Mouse (Mus musculus): ENCODE data around the gene Cnbd2. TPM values are rescaled to one million over a fixed set of nuclear protein-coding genes. Genes with fewer than 3 reads are reported as not detected.

The Cnbd2 gene
- polyA plus RNA-seq, 1 experiment from 2014 or later: 6.4 TPM

GRCm38 (mm10) chr2:156351243-156351642 is 39.1 kb downstream of the Cnbd2 start:
- Histone ChIP-seq H3K4me2 (replicated peaks; ENCODE audit: low read depth, low read length) (no peak overlapping the region), H3K4me1 (ENCODE audit: control insufficient read depth, insufficient read depth, low read length) (no peaks in the 10 kb centered on the region), H3K9ac (ENCODE audit: low read depth, low read length) (no peak overlapping the region), H3K36me3 (ENCODE audit: control insufficient read depth, insufficient read depth, low read length) (no peaks in the 10 kb centered on the region), H3K4me3 (ENCODE audit: low read length) (no peak overlapping the region), H3K27ac (ENCODE audit: low read depth, low read length) (no peak overlapping the region), H3K9me3 (ENCODE audit: control insufficient read depth, low read length) (no peaks in the 10 kb centered on the region), H3K27me3 (ENCODE audit: control insufficient read depth, insufficient read depth, low read length) (no peaks in the 10 kb centered on the region)
- ATAC-seq (ENCODE audit: low FRiP score, low TSS enrichment): no peak
- whole genome bisulfite sequencing: 81% methylated on average over 7 of the region's 7 CpGs

GRCm38 (mm10) chr2:156352413-156353165 is 40.5 kb downstream of the Cnbd2 start:
- ATAC-seq (ENCODE audit: low FRiP score, low TSS enrichment): no peak
- Histone ChIP-seq H3K27ac (ENCODE audit: low read depth, low read length) (no peak overlapping the region), H3K4me1 (ENCODE audit: control insufficient read depth, insufficient read depth, low read length) (no peaks in the 10 kb centered on the region), H3K9ac (ENCODE audit: low read depth, low read length) (no peak overlapping the region), H3K4me3 (ENCODE audit: low read length) (no peak overlapping the region), H3K9me3 (ENCODE audit: control insufficient read depth, low read length) (no peaks in the 10 kb centered on the region), H3K36me3 (ENCODE audit: control insufficient read depth, insufficient read depth, low read length) (no peaks in the 10 kb centered on the region), H3K27me3 (ENCODE audit: control insufficient read depth, insufficient read depth, low read length) (no peaks in the 10 kb centered on the region), H3K4me2 (replicated peaks; ENCODE audit: low read depth, low read length) (no peak overlapping the region)
- WGBS: 76% methylated on average over 8 of the region's 8 CpGs

GRCm38 (mm10) chr2:156353265-156353692 is 41.2 kb downstream of the Cnbd2 start:
- no peaks in the 10 kb centered on the region for H3K36me3 ChIP-seq (ENCODE audit: control insufficient read depth, insufficient read depth, low read length)
- H3K9me3 ChIP-seq (ENCODE audit: control insufficient read depth, low read length): no peaks in the 10 kb centered on the region
- 39% methylated on average over 7 of the region's 7 CpGs for WGBS
- H3K4me1 ChIP-seq (ENCODE audit: control insufficient read depth, insufficient read depth, low read length): no peaks in the 10 kb centered on the region
- no peak overlapping the region for H3K9ac ChIP-seq (ENCODE audit: low read depth, low read length)
- no peak overlapping the region for H3K4me2 ChIP-seq (replicated peaks; ENCODE audit: low read depth, low read length)
- H3K27me3 ChIP-seq (ENCODE audit: control insufficient read depth, insufficient read depth, low read length): no peaks in the 10 kb centered on the region
- no peak overlapping the region for H3K27ac ChIP-seq (ENCODE audit: low read depth, low read length)
- H3K4me3 ChIP-seq (ENCODE audit: low read length): no peak overlapping the region
- no peak for ATAC-seq (ENCODE audit: low FRiP score, low TSS enrichment)

GRCm38 (mm10) chr2:156356031-156356430 is 43.9 kb downstream of the Cnbd2 start:
- Histone ChIP-seq H3K9me3 (ENCODE audit: control insufficient read depth, low read length) (no peaks in the 10 kb centered on the region), H3K27me3 (ENCODE audit: control insufficient read depth, insufficient read depth, low read length) (no peaks in the 10 kb centered on the region), H3K4me1 (ENCODE audit: control insufficient read depth, insufficient read depth, low read length) (no peaks in the 10 kb centered on the region), H3K27ac (ENCODE audit: low read depth, low read length) (no peak overlapping the region), H3K36me3 (ENCODE audit: control insufficient read depth, insufficient read depth, low read length) (no peaks in the 10 kb centered on the region), H3K9ac (ENCODE audit: low read depth, low read length) (no peak overlapping the region), H3K4me3 (ENCODE audit: low read length) (no peak overlapping the region), H3K4me2 (replicated peaks; ENCODE audit: low read depth, low read length) (no peak overlapping the region)
- ATAC-seq (ENCODE audit: low FRiP score, low TSS enrichment): no peak
- WGBS: 57% methylated on average over 7 of the region's 7 CpGs

- no peak overlapping the region for H3K27ac ChIP-seq (ENCODE audit: low read depth, low read length)
- H3K9me3 ChIP-seq (ENCODE audit: control insufficient read depth, low read length): no peaks in the 10 kb centered on the region
- no peak overlapping the region for H3K4me2 ChIP-seq (replicated peaks; ENCODE audit: low read depth, low read length)
- 74% methylated on average over 3 of the region's 3 CpGs for WGBS
- H3K4me1 ChIP-seq (ENCODE audit: control insufficient read depth, insufficient read depth, low read length): no peaks in the 10 kb centered on the region
- no peaks in the 10 kb centered on the region for H3K27me3 ChIP-seq (ENCODE audit: control insufficient read depth, insufficient read depth, low read length)
- H3K36me3 ChIP-seq (ENCODE audit: control insufficient read depth, insufficient read depth, low read length): no peaks in the 10 kb centered on the region
- no peak for ATAC-seq (ENCODE audit: low FRiP score, low TSS enrichment)
- H3K9ac ChIP-seq (ENCODE audit: low read depth, low read length): no peak overlapping the region
- H3K4me3 ChIP-seq (ENCODE audit: low read length): no peak overlapping the region
Measured at GRCm38 (mm10) chr2:156368465-156368864, 56.4 kb downstream of the Cnbd2 start.

GRCm38 (mm10) chr2:156370896-156371295 is 58.8 kb downstream of the Cnbd2 start:
- Histone ChIP-seq H3K4me3 (ENCODE audit: low read length) (no peak overlapping the region), H3K36me3 (ENCODE audit: control insufficient read depth, insufficient read depth, low read length) (no peaks in the 10 kb centered on the region), H3K4me2 (replicated peaks; ENCODE audit: low read depth, low read length) (no peak overlapping the region), H3K4me1 (ENCODE audit: control insufficient read depth, insufficient read depth, low read length) (no peaks in the 10 kb centered on the region), H3K27me3 (ENCODE audit: control insufficient read depth, insufficient read depth, low read length) (no peaks in the 10 kb centered on the region), H3K9ac (ENCODE audit: low read depth, low read length) (no peak overlapping the region), H3K9me3 (ENCODE audit: control insufficient read depth, low read length) (no peaks in the 10 kb centered on the region), H3K27ac (ENCODE audit: low read depth, low read length) (no peak overlapping the region)
- ATAC-seq (ENCODE audit: low FRiP score, low TSS enrichment): no peak
- WGBS: 71% methylated on average over 7 of the region's 7 CpGs

GRCm38 (mm10) chr2:156376956-156377355 is 64.9 kb downstream of the Cnbd2 start:
- H3K27me3 ChIP-seq (ENCODE audit: control insufficient read depth, insufficient read depth, low read length): no peaks in the 10 kb centered on the region
- no peak overlapping the region for H3K4me2 ChIP-seq (replicated peaks; ENCODE audit: low read depth, low read length)
- H3K4me3 ChIP-seq (ENCODE audit: low read length): no peak overlapping the region
- 76% methylated on average over 7 of the region's 7 CpGs for WGBS
- no peak for ATAC-seq (ENCODE audit: low FRiP score, low TSS enrichment)
- no peak overlapping the region for H3K27ac ChIP-seq (ENCODE audit: low read depth, low read length)
- no peaks in the 10 kb centered on the region for H3K36me3 ChIP-seq (ENCODE audit: control insufficient read depth, insufficient read depth, low read length)
- H3K9me3 ChIP-seq (ENCODE audit: control insufficient read depth, low read length): no peaks in the 10 kb centered on the region
- H3K4me1 ChIP-seq (ENCODE audit: control insufficient read depth, insufficient read depth, low read length): no peaks in the 10 kb centered on the region
- no peak overlapping the region for H3K9ac ChIP-seq (ENCODE audit: low read depth, low read length)

GRCm38 (mm10) chr2:156379929-156380328 is 67.8 kb downstream of the Cnbd2 start:
- Histone ChIP-seq H3K4me3 (ENCODE audit: low read length) (no peak overlapping the region), H3K9me3 (ENCODE audit: control insufficient read depth, low read length) (no peaks in the 10 kb centered on the region), H3K27ac (ENCODE audit: low read depth, low read length) (no peak overlapping the region), H3K9ac (ENCODE audit: low read depth, low read length) (no peak overlapping the region), H3K4me1 (ENCODE audit: control insufficient read depth, insufficient read depth, low read length) (no peaks in the 10 kb centered on the region), H3K36me3 (ENCODE audit: control insufficient read depth, insufficient read depth, low read length) (no peaks in the 10 kb centered on the region), H3K4me2 (replicated peaks; ENCODE audit: low read depth, low read length) (no peak overlapping the region), H3K27me3 (ENCODE audit: control insufficient read depth, insufficient read depth, low read length) (no peaks in the 10 kb centered on the region)
- 90% methylated on average over 10 of the region's 10 CpGs for WGBS
- ATAC-seq (ENCODE audit: low FRiP score, low TSS enrichment): no peak

GRCm38 (mm10) chr2:156381350-156381749 is 69.3 kb downstream of the Cnbd2 start:
- Histone ChIP-seq H3K36me3 (ENCODE audit: control insufficient read depth, insufficient read depth, low read length) (no peaks in the 10 kb centered on the region), H3K9me3 (ENCODE audit: control insufficient read depth, low read length) (no peaks in the 10 kb centered on the region), H3K27ac (ENCODE audit: low read depth, low read length) (no peak overlapping the region), H3K4me2 (replicated peaks; ENCODE audit: low read depth, low read length) (no peak overlapping the region), H3K9ac (ENCODE audit: low read depth, low read length) (no peak overlapping the region), H3K27me3 (ENCODE audit: control insufficient read depth, insufficient read depth, low read length) (no peaks in the 10 kb centered on the region), H3K4me1 (ENCODE audit: control insufficient read depth, insufficient read depth, low read length) (no peaks in the 10 kb centered on the region), H3K4me3 (ENCODE audit: low read length) (no peak overlapping the region)
- WGBS: 67% methylated on average over 4 of the region's 4 CpGs
- ATAC-seq (ENCODE audit: low FRiP score, low TSS enrichment): no peak

Measured in kidney, embryonic 14.5 days (tissue).